Mouse (Mus musculus): ENCODE data around the gene Slc35a3. TPM values are rescaled to one million over a fixed set of nuclear protein-coding genes. Genes with fewer than 3 reads are reported as not detected.

Gene Slc35a3
- polyA plus RNA-seq, 1 experiment: 5.7 TPM

DNA sequence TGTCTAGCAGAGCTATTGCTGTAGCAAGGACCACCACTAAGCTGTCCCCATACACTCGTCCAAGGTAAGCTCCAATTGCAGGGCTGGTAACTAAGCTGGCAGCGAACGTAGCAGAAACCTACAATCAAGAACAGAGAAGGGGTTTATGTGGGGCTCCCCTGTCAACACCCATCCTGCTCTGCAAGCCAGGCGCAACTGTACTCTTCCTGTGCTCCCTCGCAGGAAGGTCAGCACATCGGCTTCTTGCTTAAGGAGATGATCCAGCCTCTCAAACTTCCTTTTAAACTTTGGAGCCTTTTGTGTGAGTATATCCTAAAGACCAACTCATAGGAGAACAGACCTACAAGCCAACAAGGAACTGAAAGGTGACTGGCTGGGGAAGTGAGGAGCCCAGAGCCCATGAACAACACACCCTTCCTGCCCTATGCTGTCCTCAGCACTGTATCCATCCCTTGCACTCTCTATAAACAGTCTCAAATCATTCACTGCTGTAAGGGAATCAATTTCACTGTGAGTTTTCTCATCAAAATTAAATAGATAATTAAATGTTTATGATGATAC lies 70.7 kb downstream of the Slc35a3 start:
- H3K27ac ChIP-seq (ENCODE audit: control insufficient read depth, insufficient read depth, low read depth, low read length, poor library complexity): no peak overlapping the region
- 69% methylated on average over 6 of the region's 6 CpGs for WGBS
- no peak overlapping the region for H3K4me3 ChIP-seq (replicated peaks; ENCODE audit: control insufficient read depth, low read depth, low read length)
- no peak for TF ChIP-seq POLR2A (IDR thresholded peaks at IDR 0.05; ENCODE audit: borderline replicate concordance, control insufficient read depth, low read depth, low read length)
- no peak for TF ChIP-seq CTCF (IDR thresholded peaks at IDR 0.05; ENCODE audit: control insufficient read depth, insufficient read depth, low read length)
- H3K4me1 ChIP-seq (ENCODE audit: control insufficient read depth, insufficient read depth, low read length): peaks cover 1% of the 10 kb centered on the region; the same call in 1 of the 2 replicates

DNA sequence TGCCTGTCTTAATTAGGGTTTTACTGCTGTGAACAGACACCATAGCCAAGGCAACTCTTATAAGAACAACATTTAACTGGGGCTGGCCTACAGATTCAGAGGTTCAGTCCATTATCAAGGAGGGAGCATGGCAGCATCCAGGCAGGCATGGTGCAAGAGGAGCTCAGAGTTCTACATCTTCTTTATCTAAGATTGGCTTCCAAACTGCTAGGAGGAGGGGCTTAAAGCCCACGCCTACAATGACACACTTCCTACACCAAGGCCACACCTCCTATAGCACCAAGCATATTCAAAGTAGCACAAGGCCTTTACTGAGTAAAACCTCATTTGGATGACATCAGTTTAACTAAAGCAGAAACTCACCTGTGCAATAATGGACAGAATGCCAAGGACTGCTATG lies 72.6 kb downstream of the Slc35a3 start:
- WGBS: 68% methylated on average over 1 of the region's 1 CpGs
- no peak for TF ChIP-seq POLR2A (IDR thresholded peaks at IDR 0.05; ENCODE audit: borderline replicate concordance, control insufficient read depth, low read depth, low read length)
- no peak overlapping the region for H3K4me3 ChIP-seq (replicated peaks; ENCODE audit: control insufficient read depth, low read depth, low read length)
- H3K27ac ChIP-seq (ENCODE audit: control insufficient read depth, insufficient read depth, low read depth, low read length, poor library complexity): no peak overlapping the region
- peaks cover 1% of the 10 kb centered on the region for H3K4me1 ChIP-seq (ENCODE audit: control insufficient read depth, insufficient read depth, low read length)

DNA sequence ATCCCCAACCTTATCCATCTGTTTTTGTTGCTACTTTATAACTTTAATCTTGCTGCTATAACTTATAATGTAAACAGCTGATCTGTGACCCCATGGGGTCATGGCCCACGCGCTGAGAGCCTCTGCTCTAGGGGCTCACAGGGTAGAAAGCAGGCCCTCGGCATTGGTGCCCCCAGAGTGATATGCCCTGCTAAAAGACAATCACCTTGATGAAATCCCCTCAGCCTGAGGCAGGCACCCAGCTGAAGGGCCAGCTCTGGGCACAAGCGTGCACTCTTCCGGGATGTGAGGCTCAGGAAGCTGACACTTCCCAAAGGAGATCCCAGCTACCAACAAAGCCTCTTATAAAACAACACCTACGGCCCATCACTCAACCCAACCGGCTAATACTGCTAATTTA lies 74.1 kb downstream of the Slc35a3 start:
- 89% methylated on average over 7 of the region's 7 CpGs for WGBS
- peaks cover 1% of the 10 kb centered on the region for H3K4me1 ChIP-seq (ENCODE audit: control insufficient read depth, insufficient read depth, low read length)
- TF ChIP-seq CTCF (IDR thresholded peaks at IDR 0.05; ENCODE audit: control insufficient read depth, insufficient read depth, low read length) (no peak), POLR2A (IDR thresholded peaks at IDR 0.05; ENCODE audit: borderline replicate concordance, control insufficient read depth, low read depth, low read length) (no peak)
- no peak overlapping the region for H3K27ac ChIP-seq (ENCODE audit: control insufficient read depth, insufficient read depth, low read depth, low read length, poor library complexity)
- H3K4me3 ChIP-seq (replicated peaks; ENCODE audit: control insufficient read depth, low read depth, low read length): no peak overlapping the region

DNA sequence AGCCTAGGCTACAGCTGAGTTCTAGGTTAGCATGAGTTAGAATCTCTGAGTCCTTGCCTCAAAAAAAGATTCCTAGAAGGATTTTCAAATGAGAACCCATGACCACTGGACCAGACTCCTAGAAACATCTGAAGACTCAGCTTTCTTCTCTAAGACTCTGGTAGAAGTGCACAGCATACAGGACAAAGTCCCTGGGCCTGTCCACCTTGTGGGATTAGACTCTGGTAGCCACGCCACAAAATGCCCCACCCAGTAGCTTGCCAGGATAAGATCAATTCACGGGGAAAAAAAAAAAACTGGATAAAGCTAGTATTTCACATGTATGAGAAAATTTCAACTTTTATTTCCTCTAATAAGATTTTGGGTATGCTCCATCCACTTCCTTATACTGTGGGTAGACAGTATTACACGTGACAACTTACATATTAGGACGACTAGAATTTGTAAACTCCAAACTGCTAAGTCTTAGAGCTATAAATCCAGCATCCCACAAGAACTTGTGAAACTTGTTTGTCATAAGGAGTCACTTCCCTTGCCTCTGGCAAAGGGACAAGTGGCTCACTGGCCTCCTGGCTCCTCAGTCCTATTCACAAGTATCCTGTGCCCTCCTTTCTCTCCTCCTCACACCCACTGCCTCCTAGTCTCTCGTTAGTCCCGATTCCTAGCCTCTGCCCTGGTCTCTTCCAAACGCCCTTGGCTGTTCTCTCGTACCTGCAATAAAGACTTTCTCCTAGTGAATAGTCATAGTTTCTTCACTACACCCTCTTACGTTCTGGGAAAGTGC lies 74.7 kb downstream of the Slc35a3 start:
- Histone ChIP-seq H3K4me3 (replicated peaks; ENCODE audit: control insufficient read depth, low read depth, low read length) (no peak overlapping the region), H3K4me1 (ENCODE audit: control insufficient read depth, insufficient read depth, low read length) (peaks cover 1% of the 10 kb centered on the region), H3K27ac (ENCODE audit: control insufficient read depth, insufficient read depth, low read depth, low read length, poor library complexity) (no peak overlapping the region)
- WGBS: 76% methylated on average over 9 of the region's 9 CpGs
- TF ChIP-seq CTCF (IDR thresholded peaks at IDR 0.05; ENCODE audit: control insufficient read depth, insufficient read depth, low read length): no peak
- TF ChIP-seq POLR2A (IDR thresholded peaks at IDR 0.05; ENCODE audit: borderline replicate concordance, control insufficient read depth, low read depth, low read length): no peak

DNA sequence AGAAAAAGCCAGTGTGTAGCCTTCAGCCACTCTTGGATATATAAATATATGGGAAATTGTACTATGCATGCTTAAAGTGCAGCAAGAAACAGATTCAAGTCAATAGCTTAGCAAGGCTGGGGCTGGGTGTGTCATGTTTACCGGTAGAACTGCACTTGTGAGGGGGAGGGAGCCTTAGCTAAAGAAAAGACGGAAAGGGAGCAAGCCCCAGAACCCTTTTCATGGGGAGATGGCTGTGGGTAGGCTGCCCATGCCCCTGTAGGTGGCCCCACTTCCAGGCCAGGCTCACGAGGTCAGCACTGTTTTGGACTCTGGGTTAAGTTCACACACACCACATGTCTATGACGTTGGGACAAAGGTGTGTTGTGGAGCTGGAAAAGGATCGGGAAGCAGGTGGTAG lies 76.8 kb downstream of the Slc35a3 start:
- H3K4me3 ChIP-seq (replicated peaks; ENCODE audit: control insufficient read depth, low read depth, low read length): no peak overlapping the region
- TF ChIP-seq CTCF (IDR thresholded peaks at IDR 0.05; ENCODE audit: control insufficient read depth, insufficient read depth, low read length): no peak
- no peak for TF ChIP-seq POLR2A (IDR thresholded peaks at IDR 0.05; ENCODE audit: borderline replicate concordance, control insufficient read depth, low read depth, low read length)
- WGBS: 75% methylated on average over 5 of the region's 5 CpGs
- H3K27ac ChIP-seq (ENCODE audit: control insufficient read depth, insufficient read depth, low read depth, low read length, poor library complexity): no peak overlapping the region
- peaks cover 1% of the 10 kb centered on the region for H3K4me1 ChIP-seq (ENCODE audit: control insufficient read depth, insufficient read depth, low read length)

DNA sequence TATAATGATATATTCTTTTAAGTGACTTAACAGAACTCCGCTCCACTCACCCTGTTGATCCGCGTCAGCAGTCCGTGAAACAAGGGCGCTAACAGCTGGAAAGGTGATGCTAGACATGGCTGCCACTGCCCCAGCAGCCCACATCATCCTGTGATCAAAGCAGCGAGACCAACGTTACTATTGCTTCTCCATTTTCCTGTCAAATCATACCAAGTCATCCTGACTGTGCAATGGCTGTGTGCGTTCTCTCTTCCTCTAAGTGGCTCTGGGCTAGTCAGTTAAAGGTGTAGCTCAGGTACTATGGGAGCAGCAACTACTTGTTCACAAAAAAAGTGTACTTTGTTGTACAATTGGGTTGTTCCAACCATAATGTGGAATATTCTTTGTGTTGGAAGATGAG lies 77.8 kb downstream of the Slc35a3 start:
- WGBS: 70% methylated on average over 8 of the region's 8 CpGs
- TF ChIP-seq CTCF (IDR thresholded peaks at IDR 0.05; ENCODE audit: control insufficient read depth, insufficient read depth, low read length) (no peak), POLR2A (IDR thresholded peaks at IDR 0.05; ENCODE audit: borderline replicate concordance, control insufficient read depth, low read depth, low read length) (no peak)
- Histone ChIP-seq H3K4me1 (ENCODE audit: control insufficient read depth, insufficient read depth, low read length) (peaks cover 1% of the 10 kb centered on the region), H3K4me3 (replicated peaks; ENCODE audit: control insufficient read depth, low read depth, low read length) (peak overlapping the region; percentile 2), H3K27ac (ENCODE audit: control insufficient read depth, insufficient read depth, low read depth, low read length, poor library complexity) (peak overlapping the region; percentile 70; the same call in 1 of the 2 replicates)

DNA sequence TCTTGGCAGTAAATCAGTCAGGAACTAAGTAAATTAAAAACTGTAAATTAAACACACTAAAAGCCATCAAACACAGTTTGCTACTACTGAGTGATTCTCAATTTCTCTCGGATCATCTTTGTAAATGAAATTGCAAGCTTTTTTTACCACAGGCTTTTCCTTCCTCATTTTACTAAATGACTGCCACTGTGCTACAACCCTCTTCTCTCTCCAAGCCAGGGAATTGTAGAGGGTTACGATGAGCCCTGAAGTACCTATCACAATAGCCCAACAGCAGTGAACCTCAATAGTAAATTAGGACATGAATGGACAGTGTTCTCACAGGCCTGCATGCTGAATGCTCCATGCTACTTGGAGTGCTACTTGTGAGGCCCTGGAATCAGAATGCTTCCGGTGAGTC lies 78.5 kb downstream of the Slc35a3 start:
- WGBS: 41% methylated on average over 3 of the region's 3 CpGs
- TF ChIP-seq POLR2A (IDR thresholded peaks at IDR 0.05; ENCODE audit: borderline replicate concordance, control insufficient read depth, low read depth, low read length): no peak
- TF ChIP-seq CTCF (IDR thresholded peaks at IDR 0.05; ENCODE audit: control insufficient read depth, insufficient read depth, low read length): no peak
- Histone ChIP-seq H3K4me1 (ENCODE audit: control insufficient read depth, insufficient read depth, low read length) (no peaks in the 10 kb centered on the region; the same call in none of the 2 replicates), H3K27ac (ENCODE audit: control insufficient read depth, insufficient read depth, low read depth, low read length, poor library complexity) (peak overlapping the region; percentile 70; the same call in 1 of the 2 replicates), H3K4me3 (replicated peaks; ENCODE audit: control insufficient read depth, low read depth, low read length) (peak overlapping the region; percentile 5)

DNA sequence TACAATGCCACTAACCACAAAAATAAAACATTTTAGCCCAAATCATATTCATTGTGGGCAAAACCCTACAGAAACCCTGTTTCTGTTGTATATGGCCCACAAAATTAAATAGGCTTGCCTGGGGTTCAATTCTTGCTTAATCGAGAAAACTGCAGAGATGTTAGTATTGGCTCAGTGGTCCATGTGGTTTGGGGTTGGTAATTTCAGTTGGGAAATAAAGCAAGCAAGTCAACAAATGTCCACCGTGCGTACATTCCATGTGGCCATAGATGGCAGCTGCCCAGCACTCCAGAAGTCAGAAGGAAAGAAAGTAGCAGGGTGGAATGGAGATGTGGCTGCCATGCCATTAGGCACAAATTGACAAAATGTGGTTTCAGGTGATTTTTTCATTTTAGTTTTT lies 79.7 kb downstream of the Slc35a3 start:
- Histone ChIP-seq H3K4me1 (ENCODE audit: control insufficient read depth, insufficient read depth, low read length) (no peaks in the 10 kb centered on the region; the same call in none of the 2 replicates), H3K4me3 (replicated peaks; ENCODE audit: control insufficient read depth, low read depth, low read length) (no peak overlapping the region), H3K27ac (ENCODE audit: control insufficient read depth, insufficient read depth, low read depth, low read length, poor library complexity) (no peak overlapping the region)
- WGBS: 46% methylated on average over 3 of the region's 3 CpGs
- TF ChIP-seq CTCF (IDR thresholded peaks at IDR 0.05; ENCODE audit: control insufficient read depth, insufficient read depth, low read length) (no peak), POLR2A (IDR thresholded peaks at IDR 0.05; ENCODE audit: borderline replicate concordance, control insufficient read depth, low read depth, low read length) (no peak)

Data from bone marrow, adult 2 months (tissue).